Mouse (Mus musculus): Measurements from ENCODE around the gene Cebpzos. TPM values are rescaled to one million over a fixed set of nuclear protein-coding genes. Genes with fewer than 3 reads are reported as not detected.
A peak's percentile ranks its signal among the peaks of the same experiment; 100 is the strongest.

Gene Cebpzos
- polyA plus RNA-seq, 1 experiment: 4.5 TPM

DNA sequence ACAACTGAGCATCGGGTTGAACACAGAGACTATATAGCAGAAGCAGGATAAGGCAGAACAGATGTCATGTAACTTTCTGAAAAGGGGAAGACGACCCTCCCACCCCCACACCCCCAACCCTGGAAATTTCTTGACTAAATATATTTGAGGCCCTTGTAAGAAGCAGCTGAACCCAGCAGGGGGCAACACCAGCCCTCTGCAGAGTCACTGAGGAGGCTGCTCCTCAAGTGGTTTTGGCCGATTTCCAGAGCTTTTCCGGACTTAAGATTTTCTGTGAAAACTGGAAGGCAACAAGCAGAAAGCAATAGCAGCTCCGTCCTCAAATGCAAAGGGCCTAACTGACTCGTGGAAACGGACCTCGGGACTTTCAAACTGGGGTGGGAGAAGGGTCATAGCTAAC is 20.9 kb upstream of the Cebpzos start:
- Histone ChIP-seq H3K36me3 (replicated peaks; ENCODE audit: low read length) (no peaks in the 10 kb centered on the region), H3K9me3 (no peaks in the 10 kb centered on the region), H3K4me3 (replicated peaks) (peak overlapping the region; percentile 72), H3K27me3 (replicated peaks) (peaks cover 14% of the 10 kb centered on the region), H3K4me1 (peaks cover 21% of the 10 kb centered on the region)
- TF ChIP-seq FLI1 (IDR thresholded peaks at IDR 0.05; ENCODE audit: low read length) (no peak), GATA1 (IDR thresholded peaks at IDR 0.05; ENCODE audit: borderline replicate concordance, low read length) (no peak)

DNA sequence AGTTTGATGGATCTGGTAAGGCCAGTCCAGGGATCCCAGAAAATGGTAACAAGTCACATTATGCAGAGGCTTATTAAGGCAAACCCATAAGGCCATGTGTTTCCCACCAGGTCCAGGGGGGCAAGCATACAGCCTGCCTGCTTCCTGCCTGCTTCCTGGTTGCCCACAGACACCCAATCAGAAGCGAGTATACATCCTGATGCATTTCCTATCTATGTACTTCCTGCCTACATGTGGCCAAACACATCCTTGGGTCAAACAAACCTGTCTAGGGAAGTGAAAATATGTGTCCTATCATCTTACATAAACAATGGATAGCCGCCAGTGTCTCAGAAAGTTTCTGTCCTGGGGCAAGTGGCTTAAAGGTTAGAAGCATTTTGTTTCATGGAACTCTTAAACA is 13.1 kb upstream of the Cebpzos start:
- TF ChIP-seq FLI1 (IDR thresholded peaks at IDR 0.05; ENCODE audit: low read length) (no peak), GATA1 (IDR thresholded peaks at IDR 0.05; ENCODE audit: borderline replicate concordance, low read length) (no peak)
- Histone ChIP-seq H3K9me3 (no peaks in the 10 kb centered on the region), H3K27me3 (replicated peaks) (peaks cover 8% of the 10 kb centered on the region), H3K4me1 (peaks cover 7% of the 10 kb centered on the region), H3K36me3 (replicated peaks; ENCODE audit: low read length) (no peaks in the 10 kb centered on the region), H3K4me3 (replicated peaks) (peak overlapping the region; percentile 33)

DNA sequence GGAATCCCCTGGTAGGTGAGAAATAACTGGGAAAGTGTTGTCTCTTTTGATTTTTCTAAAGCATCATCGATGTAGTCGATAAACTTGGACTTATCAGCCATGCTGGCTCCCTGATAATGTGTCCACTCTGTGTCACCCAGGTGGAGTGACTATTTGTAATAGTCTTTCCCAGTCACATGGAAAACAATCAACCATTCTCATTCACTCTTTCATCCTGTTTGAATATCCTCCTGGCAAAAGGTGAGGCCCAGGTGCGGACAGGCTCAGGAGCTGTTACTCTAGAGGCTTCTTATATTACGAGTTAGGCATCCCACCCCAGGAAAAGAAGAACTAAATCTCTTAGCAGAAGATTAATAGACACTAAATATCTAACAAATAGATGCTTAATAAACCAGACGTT is 9.4 kb upstream of the Cebpzos start, which contains the start of gene Sult6b1:
Gene Sult6b1, minus strand, starts transcription at position 101 of the 400 bp plus-strand sequence.
- no peak within 1 kb of the TSS for H3K4me3 ChIP-seq (replicated peaks)
- H3K36me3 ChIP-seq (replicated peaks; ENCODE audit: low read length): no peaks in the 10 kb centered on the region
- TF ChIP-seq FLI1 (IDR thresholded peaks at IDR 0.05; ENCODE audit: low read length) (no peak), GATA1 (IDR thresholded peaks at IDR 0.05; ENCODE audit: borderline replicate concordance, low read length) (no peak)
- H3K4me1 ChIP-seq: peaks cover 5% of the 10 kb centered on the region
- H3K27me3 ChIP-seq (replicated peaks): peaks cover 11% of the 10 kb centered on the region
- H3K9me3 ChIP-seq: no peaks in the 10 kb centered on the region

DNA sequence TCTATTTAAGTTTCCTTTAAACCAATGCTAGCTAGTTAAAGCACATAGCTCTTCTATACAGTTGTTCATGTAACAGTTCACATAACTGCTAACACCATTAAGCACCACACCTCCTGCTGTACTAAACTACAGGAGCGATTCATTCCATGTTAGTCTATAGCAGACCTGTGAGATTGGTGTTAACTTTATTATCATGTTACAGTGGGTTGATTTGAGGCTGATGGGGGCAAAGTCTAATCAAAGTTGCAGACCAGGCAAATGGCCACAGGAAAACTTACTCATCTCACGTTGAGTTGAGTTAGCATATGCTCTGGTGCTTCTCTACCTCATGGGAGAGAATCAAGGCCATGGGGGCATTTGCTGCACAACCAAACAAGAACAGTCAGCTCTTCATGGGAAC is 6.9 kb upstream of the Cebpzos start:
- Histone ChIP-seq H3K4me1 (no peaks in the 10 kb centered on the region), H3K27me3 (replicated peaks) (peaks cover 11% of the 10 kb centered on the region)

GRCm38 (mm10) chr17:78912861-78913281 is 3.4 kb upstream of the Cebpzos start:
- H3K4me3 ChIP-seq (replicated peaks): no peak overlapping the region
- peaks cover 20% of the 10 kb centered on the region for H3K4me1 ChIP-seq
- H3K36me3 ChIP-seq (replicated peaks; ENCODE audit: low read length): peaks cover 4% of the 10 kb centered on the region
- TF ChIP-seq FLI1 (IDR thresholded peaks at IDR 0.05; ENCODE audit: low read length) (no peak), GATA1 (IDR thresholded peaks at IDR 0.05; ENCODE audit: borderline replicate concordance, low read length) (no peak)
- no peaks in the 10 kb centered on the region for H3K9me3 ChIP-seq
- peaks cover 3% of the 10 kb centered on the region for H3K27me3 ChIP-seq (replicated peaks)

More for the DNA sequence above, 6.9 kb upstream of the Cebpzos start:
- TF ChIP-seq FLI1 (IDR thresholded peaks at IDR 0.05; ENCODE audit: low read length) (no peak), GATA1 (IDR thresholded peaks at IDR 0.05; ENCODE audit: borderline replicate concordance, low read length) (no peak)
- Histone ChIP-seq H3K4me3 (replicated peaks) (no peak overlapping the region), H3K9me3 (no peaks in the 10 kb centered on the region), H3K36me3 (replicated peaks; ENCODE audit: low read length) (no peaks in the 10 kb centered on the region)

GRCm38 (mm10) chr17:78913921-78914320 is 2.4 kb upstream of the Cebpzos start:
- Histone ChIP-seq H3K27me3 (replicated peaks) (peaks cover 3% of the 10 kb centered on the region), H3K4me1 (peaks cover 21% of the 10 kb centered on the region), H3K9me3 (no peaks in the 10 kb centered on the region), H3K4me3 (replicated peaks) (no peak overlapping the region), H3K36me3 (replicated peaks; ENCODE audit: low read length) (peaks cover 13% of the 10 kb centered on the region)
- TF ChIP-seq GATA1 (IDR thresholded peaks at IDR 0.05; ENCODE audit: borderline replicate concordance, low read length): no peak
- TF ChIP-seq FLI1 (IDR thresholded peaks at IDR 0.05; ENCODE audit: low read length): no peak

GRCm38 (mm10) chr17:78915772-78916171 is 528 bp upstream of the Cebpzos start:
- TF ChIP-seq GATA1 (IDR thresholded peaks at IDR 0.05; ENCODE audit: borderline replicate concordance, low read length) (no peak), FLI1 (IDR thresholded peaks at IDR 0.05; ENCODE audit: low read length) (no peak)
- Histone ChIP-seq H3K36me3 (replicated peaks; ENCODE audit: low read length) (peaks cover 31% of the 10 kb centered on the region), H3K27me3 (replicated peaks) (no peaks in the 10 kb centered on the region), H3K4me3 (replicated peaks) (peak overlapping the region; percentile 98), H3K9me3 (no peaks in the 10 kb centered on the region), H3K4me1 (peaks cover 21% of the 10 kb centered on the region)

GRCm38 (mm10) chr17:78916899-78917298 is 599 bp downstream of the Cebpzos start:
- Histone ChIP-seq H3K36me3 (replicated peaks; ENCODE audit: low read length) (peaks cover 42% of the 10 kb centered on the region), H3K27me3 (replicated peaks) (no peaks in the 10 kb centered on the region), H3K9me3 (no peaks in the 10 kb centered on the region), H3K4me3 (replicated peaks) (peak overlapping the region; percentile 98), H3K4me1 (peaks cover 21% of the 10 kb centered on the region)
- no peak for TF ChIP-seq GATA1 (IDR thresholded peaks at IDR 0.05; ENCODE audit: borderline replicate concordance, low read length)
- no peak for TF ChIP-seq FLI1 (IDR thresholded peaks at IDR 0.05; ENCODE audit: low read length)

- Histone ChIP-seq H3K4me1 (peaks cover 21% of the 10 kb centered on the region), H3K4me3 (replicated peaks) (peak overlapping the region; percentile 64), H3K36me3 (replicated peaks; ENCODE audit: low read length) (peaks cover 50% of the 10 kb centered on the region), H3K9me3 (no peaks in the 10 kb centered on the region), H3K27me3 (replicated peaks) (no peaks in the 10 kb centered on the region)
- TF ChIP-seq FLI1 (IDR thresholded peaks at IDR 0.05; ENCODE audit: low read length): no peak
- no peak for TF ChIP-seq GATA1 (IDR thresholded peaks at IDR 0.05; ENCODE audit: borderline replicate concordance, low read length)
These were observed 1.4 kb downstream of the Cebpzos start for GRCm38 (mm10) chr17:78917696-78918095.

- Histone ChIP-seq H3K4me1 (peaks cover 44% of the 10 kb centered on the region), H3K36me3 (replicated peaks; ENCODE audit: low read length) (peaks cover 50% of the 10 kb centered on the region), H3K4me3 (replicated peaks) (peak overlapping the region; percentile 94), H3K9me3 (no peaks in the 10 kb centered on the region), H3K27me3 (replicated peaks) (no peaks in the 10 kb centered on the region)
- no peak for TF ChIP-seq GATA1 (IDR thresholded peaks at IDR 0.05; ENCODE audit: borderline replicate concordance, low read length)
- no peak for TF ChIP-seq FLI1 (IDR thresholded peaks at IDR 0.05; ENCODE audit: low read length)
These were observed 19.6 kb downstream of the Cebpzos start for GRCm38 (mm10) chr17:78935857-78936256.

All from megakaryocyte, embryonic 14.5 days (primary cell).